Mouse (Mus musculus): ENCODE data around the gene Car15. TPM values are rescaled to one million over a fixed set of nuclear protein-coding genes. Genes with fewer than 3 reads are reported as not detected.

The Car15 gene
- polyA plus RNA-seq (2014; fragmentation: Illumina TruSeq; extraction: RNeasy Lipid Tissue Mini Kit (QIAGEN cat#74804); ENCODE audit: insufficient read depth, low read depth, low replicate concordance) = 3.9 TPM

GRCm38 (mm10) chr16:17838051-17838450 is at the start of gene Car15:
Gene Car15, minus strand, starts transcription at chr16:17838364.

GRCm38 (mm10) chr16:17832821-17833220 is 5.3 kb downstream of the Car15 start, which contains the start of gene B830017H08Rik:
Gene B830017H08Rik, plus strand, starts transcription at chr16:17833121.

GRCm38 (mm10) chr16:17796971-17797811 is 41.0 kb downstream of the Car15 start, which contains the start of gene Scarf2:
Gene Scarf2, plus strand, starts transcription at chr16:17797282.

Other genes starting within 250 kb of the Car15 start
- gene Smpd4, start 219.0 kb downstream of the Car15 start, polyA plus RNA-seq (2014; fragmentation: Illumina TruSeq; extraction: RNeasy Lipid Tissue Mini Kit (QIAGEN cat#74804); ENCODE audit: insufficient read depth, low read depth, low replicate concordance) = 7.3 TPM
- gene Ccdc74a, start 191.9 kb downstream of the Car15 start, polyA plus RNA-seq (2014; fragmentation: Illumina TruSeq; extraction: RNeasy Lipid Tissue Mini Kit (QIAGEN cat#74804); ENCODE audit: insufficient read depth, low read depth, low replicate concordance) = 5.2 TPM
- gene Med15, start 105.5 kb downstream of the Car15 start, polyA plus RNA-seq (2014; fragmentation: Illumina TruSeq; extraction: RNeasy Lipid Tissue Mini Kit (QIAGEN cat#74804); ENCODE audit: insufficient read depth, low read depth, low replicate concordance) = 16.6 TPM
- gene Klhl22, start 78.7 kb downstream of the Car15 start, polyA plus RNA-seq (2014; fragmentation: Illumina TruSeq; extraction: RNeasy Lipid Tissue Mini Kit (QIAGEN cat#74804); ENCODE audit: insufficient read depth, low read depth, low replicate concordance) = 18.9 TPM
- gene Scarf2, start 41.1 kb downstream of the Car15 start, polyA plus RNA-seq (2014; fragmentation: Illumina TruSeq; extraction: RNeasy Lipid Tissue Mini Kit (QIAGEN cat#74804); ENCODE audit: insufficient read depth, low read depth, low replicate concordance) = 31.5 TPM
- gene B830017H08Rik, start 5.2 kb downstream of the Car15 start, polyA plus RNA-seq (2014; fragmentation: Illumina TruSeq; extraction: RNeasy Lipid Tissue Mini Kit (QIAGEN cat#74804); ENCODE audit: insufficient read depth, low read depth, low replicate concordance) = not detected
- 0.10 TPM for gene Gm20518, start 53.3 kb upstream of the Car15 start, polyA plus RNA-seq (2014; fragmentation: Illumina TruSeq; extraction: RNeasy Lipid Tissue Mini Kit (QIAGEN cat#74804); ENCODE audit: insufficient read depth, low read depth, low replicate concordance)
- gene Tssk1, start 55.9 kb upstream of the Car15 start, polyA plus RNA-seq (2014; fragmentation: Illumina TruSeq; extraction: RNeasy Lipid Tissue Mini Kit (QIAGEN cat#74804); ENCODE audit: insufficient read depth, low read depth, low replicate concordance) = 0.06 TPM
- 26.6 TPM for gene Dgcr2, start 60.2 kb upstream of the Car15 start, polyA plus RNA-seq (2014; fragmentation: Illumina TruSeq; extraction: RNeasy Lipid Tissue Mini Kit (QIAGEN cat#74804); ENCODE audit: insufficient read depth, low read depth, low replicate concordance)
- not detected for gene Tssk2, start 60.3 kb upstream of the Car15 start, polyA plus RNA-seq (2014; fragmentation: Illumina TruSeq; extraction: RNeasy Lipid Tissue Mini Kit (QIAGEN cat#74804); ENCODE audit: insufficient read depth, low read depth, low replicate concordance)
- 10.9 TPM for gene Ess2, start 73.0 kb upstream of the Car15 start, polyA plus RNA-seq (2014; fragmentation: Illumina TruSeq; extraction: RNeasy Lipid Tissue Mini Kit (QIAGEN cat#74804); ENCODE audit: insufficient read depth, low read depth, low replicate concordance)
- gene Gsc2, start 76.7 kb upstream of the Car15 start, polyA plus RNA-seq (2014; fragmentation: Illumina TruSeq; extraction: RNeasy Lipid Tissue Mini Kit (QIAGEN cat#74804); ENCODE audit: insufficient read depth, low read depth, low replicate concordance) = not detected
- 56.6 TPM for gene Slc25a1, start 89.9 kb upstream of the Car15 start, polyA plus RNA-seq (2014; fragmentation: Illumina TruSeq; extraction: RNeasy Lipid Tissue Mini Kit (QIAGEN cat#74804); ENCODE audit: insufficient read depth, low read depth, low replicate concordance)
- not detected for gene Vpreb2, start 142.1 kb upstream of the Car15 start, polyA plus RNA-seq (2014; fragmentation: Illumina TruSeq; extraction: RNeasy Lipid Tissue Mini Kit (QIAGEN cat#74804); ENCODE audit: insufficient read depth, low read depth, low replicate concordance)
- gene Dgcr6, start 214.5 kb upstream of the Car15 start, polyA plus RNA-seq (2014; fragmentation: Illumina TruSeq; extraction: RNeasy Lipid Tissue Mini Kit (QIAGEN cat#74804); ENCODE audit: insufficient read depth, low read depth, low replicate concordance) = 61.9 TPM